Mouse (Mus musculus) kidney, adult 10 weeks (tissue): ENCODE measurements around the gene Map3k13. TPM values are rescaled to one million over a fixed set of nuclear protein-coding genes. Genes with fewer than 3 reads are reported as not detected.

Experiments used
- polyA plus RNA-seq: library from polyadenylated mRNA; stranded (reverse); fragments of 350-450 nt; fragmentation: Illumina TruSeq; extraction: RNeasy Lipid Tissue Mini Kit (QIAGEN cat#74804); gene quantifications from one replicate; pipeline ENCODE4 v1.2.3, GENCODE M21; 2014; ENCODE audit warnings: low read depth, low replicate concordance

Map3k13 gene
- polyA plus RNA-seq: 7.1 TPM

GRCm38 (mm10) chr16:21793875-21794696, at the start of gene Map3k13:
TSS of gene Map3k13 (plus strand) at chr16:21794346.

GRCm38 (mm10) chr16:21787516-21788353, 6.4 kb upstream of the Map3k13 start, which contains the start of gene Ehhadh:
TSS of gene Ehhadh (minus strand) at chr16:21787807.

GRCm38 (mm10) chr16:21946761-21947715, 152.9 kb downstream of the Map3k13 start, which contains the start of gene Tmem41a:
TSS of gene Tmem41a (minus strand) at chr16:21947552.

Other genes starting within 250 kb of the Map3k13 start
- 36.1 TPM for gene 2510009E07Rik, start 99.7 kb upstream of the Map3k13 start, polyA plus RNA-seq
- gene Ehhadh, start 6.5 kb upstream of the Map3k13 start, polyA plus RNA-seq: 666 TPM
- gene Tmem41a, start 153.2 kb downstream of the Map3k13 start, polyA plus RNA-seq: 6.4 TPM
- 0.61 TPM for gene Liph, start 201.3 kb downstream of the Map3k13 start, polyA plus RNA-seq
- 43.7 TPM for gene Senp2, start 215.1 kb downstream of the Map3k13 start, polyA plus RNA-seq